Mouse (Mus musculus): ENCODE measurements around the gene Sgf29. TPM values are rescaled to one million over a fixed set of nuclear protein-coding genes. Genes with fewer than 3 reads are reported as not detected.

Sgf29 gene
- polyA plus RNA-seq, 1 experiment from 2014 or later, result 28.9 TPM

GRCm38 (mm10) chr7:126657522-126657921, 8.4 kb downstream of the Sgf29 start:
- ATAC-seq (ENCODE audit: low FRiP score, low TSS enrichment) (no peak), DNase-seq (ENCODE audit: low spot score) (no peak)
- H3K27ac ChIP-seq (replicated peaks), result no peak overlapping the region
- H3K9me3 ChIP-seq (ENCODE audit: control insufficient read depth, low read length), result no peaks in the 10 kb centered on the region
- no peaks in the 10 kb centered on the region for H3K27me3 ChIP-seq (ENCODE audit: control insufficient read depth, insufficient read depth, low read length)
- H3K4me2 ChIP-seq (replicated peaks; ENCODE audit: low read depth), result no peak overlapping the region
- TF ChIP-seq CTCF (IDR thresholded peaks at IDR 0.05; ENCODE audit: low read depth), result no peak
- TF ChIP-seq EP300 (optimal IDR thresholded peaks at IDR 0.05), result no peak
- WGBS, result 85% methylated on average over 1 of the region's 1 CpGs
- H3K36me3 ChIP-seq (ENCODE audit: control insufficient read depth, insufficient read depth, low read length), result no peaks in the 10 kb centered on the region
- H3K9ac ChIP-seq (ENCODE audit: low read length), result no peak overlapping the region
- H3K4me3 ChIP-seq (ENCODE audit: low read depth, low read length), result no peak overlapping the region
- H3K4me1 ChIP-seq (replicated peaks; ENCODE audit: control insufficient read depth, insufficient read depth), result no peaks in the 10 kb centered on the region

- H3K4me3 ChIP-seq (ENCODE audit: low read depth, low read length), result no peak overlapping the region
- no peaks in the 10 kb centered on the region for H3K9me3 ChIP-seq (ENCODE audit: control insufficient read depth, low read length)
- H3K9ac ChIP-seq (ENCODE audit: low read length), result no peak overlapping the region
- no peak overlapping the region for H3K27ac ChIP-seq (replicated peaks)
- H3K27me3 ChIP-seq (ENCODE audit: control insufficient read depth, insufficient read depth, low read length), result no peaks in the 10 kb centered on the region
- no peak for TF ChIP-seq CTCF (IDR thresholded peaks at IDR 0.05; ENCODE audit: low read depth)
- TF ChIP-seq EP300 (optimal IDR thresholded peaks at IDR 0.05), result no peak
- DNase-seq (ENCODE audit: low spot score), result no peak
- no peak for ATAC-seq (ENCODE audit: low FRiP score, low TSS enrichment)
- no peaks in the 10 kb centered on the region for H3K4me1 ChIP-seq (replicated peaks; ENCODE audit: control insufficient read depth, insufficient read depth)
- H3K36me3 ChIP-seq (ENCODE audit: control insufficient read depth, insufficient read depth, low read length), result no peaks in the 10 kb centered on the region
- 78% methylated on average over 3 of the region's 3 CpGs for WGBS
- H3K4me2 ChIP-seq (replicated peaks; ENCODE audit: low read depth), result no peak overlapping the region
Measured at GRCm38 (mm10) chr7:126659771-126660170, 10.7 kb downstream of the Sgf29 start.

GRCm38 (mm10) chr7:126663646-126664045, 14.5 kb downstream of the Sgf29 start:
- no peak overlapping the region for H3K4me2 ChIP-seq (replicated peaks; ENCODE audit: low read depth)
- ATAC-seq (ENCODE audit: low FRiP score, low TSS enrichment) (peak; percentile 10; the same call in 1 of the 2 replicates), DNase-seq (ENCODE audit: low spot score) (no peak)
- H3K4me1 ChIP-seq (replicated peaks; ENCODE audit: control insufficient read depth, insufficient read depth), result no peaks in the 10 kb centered on the region
- TF ChIP-seq CTCF (IDR thresholded peaks at IDR 0.05; ENCODE audit: low read depth) (no peak), EP300 (optimal IDR thresholded peaks at IDR 0.05) (no peak)
- H3K27ac ChIP-seq (replicated peaks), result no peak overlapping the region
- H3K36me3 ChIP-seq (ENCODE audit: control insufficient read depth, insufficient read depth, low read length), result no peaks in the 10 kb centered on the region
- H3K4me3 ChIP-seq (ENCODE audit: low read depth, low read length), result no peak overlapping the region
- no peaks in the 10 kb centered on the region for H3K9me3 ChIP-seq (ENCODE audit: control insufficient read depth, low read length)
- 46% methylated on average over 8 of the region's 8 CpGs for WGBS
- no peak overlapping the region for H3K9ac ChIP-seq (ENCODE audit: low read length)
- no peaks in the 10 kb centered on the region for H3K27me3 ChIP-seq (ENCODE audit: control insufficient read depth, insufficient read depth, low read length)

GRCm38 (mm10) chr7:126665269-126665668, 16.2 kb downstream of the Sgf29 start:
- DNase-seq (ENCODE audit: low spot score), result no peak
- 82% methylated on average over 3 of the region's 3 CpGs for WGBS

GRCm38 (mm10) chr7:126667495-126668090, 18.5 kb downstream of the Sgf29 start:
- no peaks in the 10 kb centered on the region for H3K9me3 ChIP-seq (ENCODE audit: control insufficient read depth, low read length)
- no peak overlapping the region for H3K4me3 ChIP-seq (ENCODE audit: low read depth, low read length)
- H3K27me3 ChIP-seq (ENCODE audit: control insufficient read depth, insufficient read depth, low read length), result no peaks in the 10 kb centered on the region
- TF ChIP-seq EP300 (optimal IDR thresholded peaks at IDR 0.05), result no peak
- no peak for TF ChIP-seq CTCF (IDR thresholded peaks at IDR 0.05; ENCODE audit: low read depth)
- H3K36me3 ChIP-seq (ENCODE audit: control insufficient read depth, insufficient read depth, low read length), result peaks cover 3% of the 10 kb centered on the region; the same call in 1 of the 2 replicates
- WGBS, result 79% methylated on average over 9 of the region's 9 CpGs
- no peak for DNase-seq (ENCODE audit: low spot score)
- no peak overlapping the region for H3K4me2 ChIP-seq (replicated peaks; ENCODE audit: low read depth)
- no peaks in the 10 kb centered on the region for H3K4me1 ChIP-seq (replicated peaks; ENCODE audit: control insufficient read depth, insufficient read depth)
- no peak overlapping the region for H3K9ac ChIP-seq (ENCODE audit: low read length)
- no peak overlapping the region for H3K27ac ChIP-seq (replicated peaks)
- no peak for ATAC-seq (ENCODE audit: low FRiP score, low TSS enrichment)

More at GRCm38 (mm10) chr7:126665269-126665668, 16.2 kb downstream of the Sgf29 start:
- Histone ChIP-seq H3K36me3 (ENCODE audit: control insufficient read depth, insufficient read depth, low read length) (no peaks in the 10 kb centered on the region), H3K9ac (ENCODE audit: low read length) (no peak overlapping the region), H3K4me1 (replicated peaks; ENCODE audit: control insufficient read depth, insufficient read depth) (no peaks in the 10 kb centered on the region), H3K27me3 (ENCODE audit: control insufficient read depth, insufficient read depth, low read length) (no peaks in the 10 kb centered on the region), H3K4me3 (ENCODE audit: low read depth, low read length) (no peak overlapping the region), H3K27ac (replicated peaks) (no peak overlapping the region), H3K4me2 (replicated peaks; ENCODE audit: low read depth) (no peak overlapping the region), H3K9me3 (ENCODE audit: control insufficient read depth, low read length) (no peaks in the 10 kb centered on the region)
- no peak for TF ChIP-seq EP300 (optimal IDR thresholded peaks at IDR 0.05)
- TF ChIP-seq CTCF (IDR thresholded peaks at IDR 0.05; ENCODE audit: low read depth), result no peak
- no peak for ATAC-seq (ENCODE audit: low FRiP score, low TSS enrichment)

GRCm38 (mm10) chr7:126668452-126668851, 19.3 kb downstream of the Sgf29 start:
- peaks cover 8% of the 10 kb centered on the region; the same call in 1 of the 2 replicates for H3K36me3 ChIP-seq (ENCODE audit: control insufficient read depth, insufficient read depth, low read length)
- no peak overlapping the region for H3K4me2 ChIP-seq (replicated peaks; ENCODE audit: low read depth)
- H3K27ac ChIP-seq (replicated peaks), result no peak overlapping the region

More at GRCm38 (mm10) chr7:126668452-126668851, 19.3 kb downstream of the Sgf29 start:
- Histone ChIP-seq H3K27me3 (ENCODE audit: control insufficient read depth, insufficient read depth, low read length) (no peaks in the 10 kb centered on the region), H3K4me1 (replicated peaks; ENCODE audit: control insufficient read depth, insufficient read depth) (no peaks in the 10 kb centered on the region), H3K9me3 (ENCODE audit: control insufficient read depth, low read length) (no peaks in the 10 kb centered on the region), H3K4me3 (ENCODE audit: low read depth, low read length) (no peak overlapping the region), H3K9ac (ENCODE audit: low read length) (no peak overlapping the region)
- DNase-seq (ENCODE audit: low spot score), result no peak
- ATAC-seq (ENCODE audit: low FRiP score, low TSS enrichment), result no peak
- WGBS, result 59% methylated on average over 5 of the region's 5 CpGs
- TF ChIP-seq EP300 (optimal IDR thresholded peaks at IDR 0.05) (no peak), CTCF (IDR thresholded peaks at IDR 0.05; ENCODE audit: low read depth) (no peak)

Measured in stomach, postnatal 0 days (tissue).